Mouse (Mus musculus) heart, postnatal 0 days (tissue): ENCODE measurements around the gene Acaca.

Experiments
- CTCF ChIP-seq: IDR thresholded peaks from 2 replicates; pipeline ENCODE4 v1.5.1; 2016; ENCODE audit warnings: antibody characterized with exemption, control low read depth, low read depth
- EP300 ChIP-seq: IDR thresholded peaks from 2 replicates; pipeline ENCODE4 v1.6.1; 2016; ENCODE audit warnings: antibody characterized with exemption, low read depth

- TF ChIP-seq CTCF (no peak), EP300 (no peak)
Measured at GRCm38 (mm10) chr11:84080327-84080726, 49.1 kb upstream of the Acaca start.
